Mouse (Mus musculus) heart, adult 9 months (tissue): ENCODE data around the gene Fitm1.
A peak's percentile ranks its signal among the peaks of the same experiment; 100 is the strongest.

ENCODE experiments used
- DNase-seq, 2 experiments: peaks; one replicate each; pipeline ENCODE4 v3.0.0; 2022; ENCODE audit warnings: low spot score in 2 of 2

Fitm1 gene

DNA sequence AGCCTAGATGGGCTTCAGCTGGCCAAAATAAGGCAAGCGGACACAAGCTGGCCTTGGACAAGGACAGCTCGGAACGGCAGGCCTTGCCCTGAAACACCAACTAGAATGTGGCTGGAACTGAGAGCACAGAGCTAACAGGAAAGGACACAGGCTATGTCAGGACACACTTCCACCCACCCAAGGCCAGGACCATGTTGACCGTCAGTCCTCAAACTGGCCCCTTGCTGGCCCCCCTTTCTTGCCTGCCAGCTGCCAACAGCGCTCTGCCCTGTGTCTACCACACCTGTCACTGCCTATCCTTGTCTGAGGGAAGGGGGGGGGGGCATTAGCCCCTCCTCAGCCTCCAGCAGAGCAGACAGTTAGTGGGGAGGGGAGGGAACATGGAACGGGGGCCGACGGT is at the start of gene Fitm1:
TSS of gene Fitm1 (plus strand) at position 316 of the 400 bp plus-strand sequence.
- DNase-seq = peak; percentile 70 to 73

DNA sequence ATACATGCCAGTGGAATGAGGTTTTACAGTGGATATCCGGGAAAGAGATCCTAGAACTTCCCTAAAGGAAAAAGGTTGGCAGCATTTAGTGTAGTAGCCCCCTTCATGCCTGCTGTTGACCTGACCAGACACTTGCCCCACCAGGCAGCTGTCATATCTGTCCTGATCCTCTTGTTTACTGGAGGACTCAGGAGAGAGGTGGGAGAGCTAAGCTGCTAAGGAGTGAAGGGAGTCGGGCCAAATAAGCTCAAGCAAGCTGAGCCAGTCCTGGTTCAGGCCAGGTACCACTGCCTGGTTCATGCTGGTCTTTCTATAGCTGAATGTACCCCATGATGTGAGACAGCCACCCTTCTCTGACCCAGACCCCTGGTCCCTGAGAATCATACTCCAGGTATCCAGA is 48.7 kb upstream of the Fitm1 start:
- DNase-seq = no peak

DNA sequence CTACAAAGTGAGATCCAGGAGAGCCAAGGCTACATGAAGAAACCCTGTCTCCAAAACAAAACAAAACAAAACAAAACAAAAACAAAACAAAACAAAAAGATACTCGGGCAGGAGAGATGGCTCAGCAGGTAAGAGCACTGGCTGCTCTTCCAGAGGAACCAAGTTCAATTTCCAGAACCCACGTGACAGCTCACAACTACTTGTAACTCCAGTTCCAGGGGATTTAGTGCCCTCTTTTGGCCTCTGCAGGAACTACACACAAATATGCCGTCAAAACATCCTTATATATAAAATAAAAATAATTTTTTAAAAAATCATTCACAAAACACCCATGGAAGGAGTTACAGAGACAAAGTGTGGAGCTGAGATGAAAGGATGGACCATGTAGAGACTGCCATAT is 47.5 kb upstream of the Fitm1 start:
- no peak for DNase-seq

DNA sequence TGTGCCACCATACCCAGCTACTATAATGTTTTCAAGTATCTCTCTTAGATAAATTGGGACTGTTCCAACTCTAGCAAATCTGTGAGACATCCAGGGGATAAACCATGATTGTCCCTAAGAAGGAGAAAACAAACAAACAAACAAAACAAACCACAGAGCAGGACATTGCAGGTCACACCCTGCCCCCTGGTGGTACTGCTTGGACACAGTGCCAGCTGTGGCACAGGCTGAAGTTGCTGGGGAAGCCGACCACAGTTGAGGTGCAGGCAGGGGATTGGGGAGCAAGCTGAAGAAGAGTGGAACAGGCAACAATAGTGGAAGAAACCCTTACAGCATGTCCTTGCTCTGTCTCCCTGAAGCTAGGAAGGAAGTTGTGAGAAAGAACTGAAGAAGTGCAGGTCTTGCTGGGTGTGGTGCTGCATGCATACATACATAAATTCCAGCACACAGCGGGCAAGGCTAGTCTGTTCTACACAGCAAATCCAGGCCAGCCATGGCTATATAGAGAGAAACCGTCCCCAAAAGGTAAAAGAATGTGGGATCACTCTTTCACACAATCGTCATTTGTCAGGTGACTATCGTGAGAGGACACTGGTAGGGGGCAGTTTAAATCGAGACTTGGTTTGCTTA is 39.2 kb upstream of the Fitm1 start:
- no peak for DNase-seq

DNA sequence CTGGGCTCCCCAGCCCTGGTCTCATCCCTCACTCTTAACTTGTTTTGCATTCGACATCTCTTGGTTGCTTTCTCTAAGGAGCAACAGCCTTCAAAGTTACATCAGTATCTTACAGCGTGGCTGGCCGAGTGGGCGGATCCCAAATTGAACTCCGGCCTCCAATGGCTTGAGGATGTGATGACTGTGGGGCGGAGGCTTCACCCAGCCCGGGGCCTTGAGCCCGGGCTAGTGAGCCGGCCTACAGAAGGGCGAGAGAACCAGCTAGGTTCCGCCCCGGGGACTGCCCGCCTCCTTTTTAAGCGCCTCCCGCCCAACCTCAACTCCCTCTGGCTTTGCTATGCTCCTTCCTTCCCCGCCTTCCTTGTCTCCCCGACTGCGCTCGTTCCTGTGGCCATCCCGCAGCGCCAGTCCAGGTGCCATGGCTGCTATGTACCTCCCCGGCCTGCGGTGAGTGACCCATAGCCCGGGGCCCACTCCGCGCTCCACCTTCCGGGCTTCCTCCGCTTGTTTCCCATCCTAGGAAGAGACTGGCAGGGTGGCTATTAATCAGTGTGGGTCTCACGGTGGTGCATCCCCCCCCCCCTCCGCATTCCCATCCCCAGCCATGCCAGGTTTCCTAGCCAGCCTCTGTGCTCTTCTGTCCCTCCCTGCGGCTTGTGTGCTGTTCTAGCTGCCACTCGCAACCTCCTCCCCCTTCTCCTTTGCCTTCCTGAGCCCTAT is 35.2 kb upstream of the Fitm1 start, which contains the start of gene Pck2:
TSS of gene Pck2 (plus strand) at position 200 of the 720 bp plus-strand sequence.
- peak; percentile 93 to 94 for DNase-seq

DNA sequence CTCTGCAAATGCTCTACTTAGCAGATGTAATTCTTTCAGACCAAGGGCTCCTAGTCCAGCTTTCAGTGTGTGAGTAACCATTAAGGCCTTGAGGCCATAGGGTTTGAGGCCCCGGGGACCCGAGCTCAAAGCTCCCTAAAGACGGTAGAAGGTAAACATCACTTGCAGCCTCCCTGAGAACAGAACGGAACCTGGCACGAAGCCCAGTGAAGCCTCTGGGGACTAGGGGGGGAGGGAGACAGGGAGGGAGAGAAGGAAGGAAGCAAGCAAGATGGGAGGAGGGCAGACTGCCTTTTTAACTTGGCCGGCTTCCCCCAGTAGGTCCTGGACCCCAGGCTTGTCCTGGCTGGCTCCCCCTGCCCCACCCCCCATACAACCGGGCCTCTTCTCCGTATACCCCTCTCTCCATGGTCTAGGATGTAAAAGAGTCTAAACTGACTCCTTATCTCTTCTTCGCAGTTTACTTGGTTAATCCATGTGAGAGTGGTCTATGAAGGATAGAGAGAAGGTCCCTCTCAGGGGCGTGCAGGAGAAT is 34.6 kb upstream of the Fitm1 start:
- DNase-seq = peak; percentile 82 to 84

DNA sequence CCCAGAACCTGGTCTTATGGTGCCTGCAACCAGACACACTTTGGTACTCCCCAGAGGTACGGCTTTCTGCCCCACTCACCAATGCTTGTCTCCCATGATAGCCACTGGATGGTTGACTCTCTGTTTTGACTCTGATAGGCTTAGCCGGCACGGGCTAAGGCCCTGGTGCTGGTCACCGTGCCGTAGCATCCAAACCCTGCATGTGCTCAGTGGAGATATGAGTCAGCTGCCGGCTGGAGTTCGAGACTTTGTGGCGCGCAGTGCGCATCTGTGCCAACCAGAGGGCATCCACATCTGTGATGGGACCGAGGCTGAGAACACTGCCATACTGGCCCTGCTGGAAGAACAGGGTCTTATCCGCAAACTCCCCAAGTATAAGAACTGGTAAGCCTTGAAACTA is 33.1 kb upstream of the Fitm1 start:
- DNase-seq = no peak

DNA sequence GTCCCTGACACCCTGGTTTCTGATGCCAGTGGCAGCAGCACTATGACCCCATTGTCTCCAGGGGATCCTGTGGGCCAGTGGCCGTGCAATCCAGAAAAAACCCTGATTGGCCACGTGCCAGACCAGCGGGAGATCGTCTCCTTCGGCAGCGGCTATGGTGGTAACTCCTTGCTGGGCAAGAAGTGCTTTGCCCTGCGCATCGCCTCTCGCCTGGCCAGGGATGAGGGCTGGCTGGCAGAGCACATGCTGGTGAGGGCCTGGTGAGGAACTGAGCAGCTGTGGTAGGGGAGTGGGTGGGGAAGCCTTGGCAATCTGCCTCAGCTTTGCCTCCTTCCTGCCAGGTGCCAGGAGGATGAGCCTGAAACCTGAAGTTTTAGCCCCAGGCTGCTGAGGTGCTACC is 31.1 kb upstream of the Fitm1 start:
- DNase-seq = no peak

DNA sequence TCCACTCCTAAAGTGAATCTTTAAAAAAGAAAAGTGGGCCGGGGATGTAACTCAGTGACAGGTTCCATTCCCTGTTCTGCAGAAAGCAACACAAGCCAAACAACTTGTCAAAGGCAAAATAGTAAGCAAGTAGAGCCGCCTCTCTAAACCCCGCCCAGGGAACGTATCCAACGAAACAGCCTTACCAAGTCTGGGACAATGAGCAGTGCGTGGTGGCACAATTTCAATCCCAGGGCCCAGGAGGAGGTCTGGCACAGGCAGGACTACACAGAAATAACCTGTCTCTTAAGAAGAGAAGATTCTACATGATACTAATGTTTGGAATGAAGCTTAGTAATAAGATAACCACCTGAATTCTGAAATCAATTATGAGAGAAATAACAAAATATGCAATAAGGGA is 25.2 kb upstream of the Fitm1 start:
- no peak for DNase-seq

DNA sequence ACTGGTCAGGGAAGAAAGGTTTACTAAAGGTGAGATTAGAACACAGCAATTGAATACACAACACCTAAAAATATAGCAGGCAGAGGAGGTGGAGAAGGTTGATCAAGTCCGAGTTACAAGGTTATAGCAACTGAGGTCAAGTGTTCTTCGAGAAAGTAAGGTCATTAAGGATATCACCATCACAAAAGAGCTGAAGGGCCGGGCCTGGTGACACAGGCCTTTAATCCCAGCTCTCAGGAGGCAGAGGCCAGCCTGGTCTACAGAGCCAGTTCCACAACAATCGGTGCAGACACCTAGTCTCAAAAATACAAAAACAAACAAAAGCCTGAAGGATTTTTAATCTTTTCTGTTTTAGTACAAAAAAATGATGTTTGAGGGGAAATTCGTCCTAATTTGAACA is 24.1 kb upstream of the Fitm1 start:
- DNase-seq = no peak

DNA sequence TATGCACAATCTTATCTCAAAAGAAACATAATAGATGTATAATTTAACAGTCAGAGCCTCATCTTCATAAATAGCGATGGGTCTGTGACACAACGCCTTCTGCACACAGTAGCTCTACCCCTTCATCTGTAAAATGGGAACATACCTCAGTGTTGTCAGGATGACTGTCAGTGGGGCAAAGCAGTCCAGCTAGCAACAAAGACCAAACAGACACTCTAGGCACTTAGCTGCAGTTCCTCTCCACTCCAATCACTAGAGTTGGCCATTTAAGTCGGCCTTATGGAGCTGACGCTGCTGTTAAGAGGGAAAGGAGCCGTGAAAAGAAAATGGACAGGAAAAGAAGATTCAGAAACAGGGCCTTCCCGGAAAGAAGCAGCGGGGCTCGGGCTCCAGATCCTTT is 23.6 kb upstream of the Fitm1 start:
- no peak for DNase-seq

DNA sequence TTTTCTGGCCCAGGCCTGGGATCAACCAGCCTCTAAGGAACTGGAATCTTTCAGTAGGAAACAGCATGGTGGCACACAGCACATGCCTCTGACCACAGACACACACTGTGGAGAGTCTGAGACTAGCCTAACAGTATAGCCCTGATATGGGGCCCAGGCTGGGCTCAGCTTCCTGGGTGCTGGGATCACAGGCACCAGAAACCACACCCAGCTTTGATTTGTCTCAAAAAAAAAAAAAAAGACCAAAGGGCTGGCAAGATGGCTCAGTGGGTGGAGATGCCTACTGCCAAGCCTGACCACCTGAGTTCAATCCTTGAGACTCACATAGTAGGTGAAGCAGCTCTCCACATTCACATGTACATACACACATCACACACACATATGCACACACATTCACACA is 20.8 kb upstream of the Fitm1 start:
- DNase-seq = no peak

DNA sequence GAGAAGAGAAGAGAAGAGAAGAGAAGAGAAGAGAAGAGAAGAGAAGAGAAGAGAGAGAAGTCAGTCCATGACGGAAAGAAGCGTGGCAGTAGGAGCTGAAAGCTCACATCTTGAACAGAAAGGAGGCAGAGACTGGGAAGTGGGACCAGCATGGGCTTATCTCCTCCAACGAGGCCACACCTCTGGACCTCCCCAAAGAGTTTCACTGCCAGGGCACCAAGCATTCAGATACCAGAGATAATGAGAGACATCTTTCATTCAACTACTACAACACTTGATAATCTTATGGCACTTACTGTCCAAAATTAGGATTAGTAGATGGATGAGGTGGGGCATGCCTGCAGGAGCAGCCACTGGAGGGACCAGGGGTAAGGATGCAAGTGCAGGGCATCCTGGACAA is 19.6 kb upstream of the Fitm1 start:
- DNase-seq = no peak

DNA sequence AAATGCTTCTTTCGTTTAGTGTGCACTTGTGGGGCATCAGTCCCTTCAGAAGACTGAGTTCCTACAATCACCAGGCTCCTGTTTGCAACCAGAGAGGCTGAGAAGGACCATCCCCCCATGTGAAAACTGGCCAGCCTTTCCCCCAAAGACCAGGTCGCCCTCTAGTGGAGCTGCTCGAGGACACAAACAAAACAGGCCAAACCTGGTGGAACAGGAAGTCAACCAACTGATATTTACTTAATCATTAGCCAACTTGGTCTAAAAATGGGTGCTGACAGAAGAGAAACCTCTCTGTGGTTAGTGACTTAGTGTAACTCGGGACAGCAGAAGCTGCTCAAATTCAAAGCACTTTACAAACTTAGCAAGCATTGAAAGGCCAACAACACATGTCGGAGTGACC is 18.4 kb upstream of the Fitm1 start:
- DNase-seq = peak; percentile 76 to 79

DNA sequence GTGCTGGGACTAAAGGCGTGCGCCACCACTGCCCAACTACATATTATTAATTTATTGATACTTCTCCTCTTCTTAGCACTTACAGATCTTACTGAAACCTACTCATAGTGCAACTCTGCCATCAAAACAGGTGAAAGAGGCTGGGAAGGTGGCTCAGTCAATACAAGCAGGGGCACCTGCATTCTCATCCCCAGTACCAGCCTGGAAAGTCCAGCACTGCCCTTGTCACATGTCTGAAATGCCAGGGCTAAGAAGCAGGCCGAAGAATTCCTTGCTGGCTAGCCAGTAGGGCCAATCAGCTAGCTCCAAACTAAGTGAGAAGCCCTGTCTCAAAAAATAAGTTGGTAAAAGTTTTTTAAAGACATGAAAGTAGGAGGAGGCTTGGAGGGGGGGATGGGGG is 17.8 kb upstream of the Fitm1 start:
- no peak for DNase-seq

DNA sequence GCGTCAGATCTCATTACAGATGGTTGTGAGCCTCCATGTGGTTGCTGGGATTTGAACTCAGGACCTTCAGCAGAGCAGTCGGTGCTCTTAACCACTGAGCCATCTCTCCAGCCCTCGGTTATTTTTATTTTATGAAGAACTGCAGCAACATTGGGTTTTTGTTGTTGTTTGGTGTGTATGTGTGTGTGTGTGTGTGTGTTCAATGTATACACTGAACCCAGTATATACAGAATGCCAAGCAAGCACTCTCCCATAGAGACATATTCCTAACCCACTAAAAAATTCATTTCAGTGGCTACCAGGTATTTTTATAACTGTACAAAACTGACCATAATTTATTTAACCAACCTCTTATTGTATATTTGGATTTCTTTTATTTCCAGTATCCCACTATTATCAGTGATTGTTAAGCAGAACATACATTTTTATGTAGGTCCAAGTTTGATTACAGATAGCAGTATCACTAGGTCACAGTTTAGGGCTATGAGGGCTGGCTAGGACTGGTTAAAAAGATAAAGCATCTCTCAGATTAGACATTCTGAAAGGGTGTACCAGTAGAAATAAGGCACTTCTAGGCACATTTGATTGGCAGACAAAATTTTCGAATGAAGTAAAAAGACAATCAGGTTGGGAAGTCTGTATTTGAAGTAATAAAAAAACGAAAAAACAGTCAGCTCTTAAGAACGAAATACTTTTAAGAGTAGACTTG is 16.5 kb upstream of the Fitm1 start:
- DNase-seq = no peak

DNA sequence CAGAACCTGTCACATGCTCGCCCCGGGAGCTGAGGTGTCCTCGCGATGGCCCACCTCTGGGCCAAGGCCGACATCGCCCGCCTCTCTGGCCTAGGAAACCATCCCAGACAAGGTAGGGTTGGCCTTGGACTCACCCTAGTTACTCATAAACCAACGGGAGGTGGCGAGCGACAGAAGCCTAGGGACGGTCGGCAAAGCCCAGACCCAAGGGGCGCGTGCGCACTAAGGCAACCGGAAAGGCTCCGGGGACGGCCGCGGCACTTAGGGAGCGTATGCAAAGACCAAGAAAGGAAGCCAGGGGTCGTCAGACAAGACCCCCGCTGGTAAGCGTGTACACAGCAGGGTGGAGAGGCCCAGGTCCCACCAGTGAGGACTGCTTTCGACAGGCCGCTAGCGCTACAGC is 15.6 kb upstream of the Fitm1 start, which contains the start of gene Dcaf11:
TSS of gene Dcaf11 (plus strand) at position 208 of the 403 bp plus-strand sequence.
- peak; percentile 91 to 93 for DNase-seq

DNA sequence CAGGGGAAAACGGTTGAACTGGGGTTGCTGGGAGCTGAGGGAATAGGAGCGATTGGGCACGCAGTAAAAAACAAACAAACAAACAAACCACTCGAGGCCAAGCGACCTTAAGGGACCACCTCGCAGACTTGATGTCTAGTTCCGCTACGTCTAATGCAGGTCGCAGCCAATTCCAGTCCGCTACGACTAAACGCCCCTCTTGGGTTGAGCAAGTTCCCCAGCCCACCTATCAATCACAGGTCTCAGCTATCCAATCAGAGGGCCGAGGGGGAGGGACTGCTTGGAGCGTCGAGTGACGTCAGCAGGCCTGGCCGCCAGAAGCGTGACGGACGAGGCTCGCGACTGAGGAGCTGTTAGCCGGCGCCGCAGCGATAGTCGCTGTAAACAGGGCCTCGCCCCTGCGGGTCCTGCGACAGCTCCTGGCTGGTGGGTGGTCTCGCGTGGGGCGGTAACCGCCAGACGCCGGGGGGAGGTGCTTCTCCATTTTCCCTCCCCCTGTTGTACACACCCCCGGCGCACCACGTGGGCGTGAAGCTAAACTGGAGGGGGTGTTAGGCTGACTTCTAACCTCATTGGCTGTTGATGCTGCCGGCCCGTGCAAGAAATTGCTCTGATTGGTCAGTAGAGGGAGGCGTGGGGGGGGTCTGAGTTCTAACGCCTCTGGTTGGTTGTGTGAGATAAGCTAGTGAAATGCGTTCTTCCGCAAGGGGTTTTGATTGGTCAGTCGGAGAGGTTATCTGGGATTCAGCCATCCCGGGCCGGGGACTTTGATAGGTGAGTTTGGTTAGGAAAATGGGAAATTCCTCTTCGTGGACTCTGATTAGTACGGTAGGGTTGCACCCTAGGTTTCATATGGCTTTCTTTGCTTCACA is 15.0 kb upstream of the Fitm1 start, which contains the start of gene A730061H03Rik:
TSS of gene A730061H03Rik (minus strand) at position 205 of the 872 bp plus-strand sequence.
- DNase-seq = peak; percentile 98 to 99

DNA sequence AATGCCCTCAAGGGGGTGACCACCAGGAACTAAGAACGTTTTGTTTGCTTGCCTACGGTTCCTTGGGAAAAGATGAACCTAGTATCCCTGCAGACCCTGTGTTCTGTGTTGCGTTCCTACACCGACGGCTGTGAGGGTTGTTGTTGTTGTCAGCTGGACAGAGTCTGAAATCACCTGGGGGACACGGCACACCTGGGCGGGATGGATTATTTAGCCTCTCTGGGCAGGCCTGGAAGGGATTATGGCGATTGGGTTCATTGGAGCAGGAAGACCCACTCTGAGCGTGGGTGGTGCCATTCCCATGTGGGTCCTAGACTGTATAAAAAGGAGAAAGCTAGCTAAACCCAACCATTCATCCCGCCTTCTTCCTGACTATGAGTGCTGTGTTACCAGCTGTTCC is 13.6 kb upstream of the Fitm1 start:
- DNase-seq = no peak

DNA sequence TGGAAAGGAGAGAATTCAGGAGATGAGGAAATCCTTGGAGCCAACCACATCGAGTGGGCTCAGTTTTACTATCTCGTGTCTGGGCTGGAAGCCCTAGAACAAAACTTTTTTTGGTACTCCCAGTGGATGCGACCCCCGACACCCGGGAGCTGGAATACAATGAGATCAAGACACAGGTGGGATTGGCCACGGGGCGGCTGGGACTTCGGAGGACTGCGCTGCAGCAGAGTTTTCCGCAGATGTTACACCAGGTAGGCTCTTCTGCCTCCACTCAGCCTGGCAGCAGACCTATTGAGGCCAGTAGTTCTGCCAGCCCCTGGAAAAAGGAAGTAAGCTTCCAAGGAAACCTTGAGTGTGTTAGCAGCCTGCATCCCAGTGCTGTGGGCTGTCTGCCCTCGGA is 12.2 kb upstream of the Fitm1 start:
- no peak for DNase-seq

DNA sequence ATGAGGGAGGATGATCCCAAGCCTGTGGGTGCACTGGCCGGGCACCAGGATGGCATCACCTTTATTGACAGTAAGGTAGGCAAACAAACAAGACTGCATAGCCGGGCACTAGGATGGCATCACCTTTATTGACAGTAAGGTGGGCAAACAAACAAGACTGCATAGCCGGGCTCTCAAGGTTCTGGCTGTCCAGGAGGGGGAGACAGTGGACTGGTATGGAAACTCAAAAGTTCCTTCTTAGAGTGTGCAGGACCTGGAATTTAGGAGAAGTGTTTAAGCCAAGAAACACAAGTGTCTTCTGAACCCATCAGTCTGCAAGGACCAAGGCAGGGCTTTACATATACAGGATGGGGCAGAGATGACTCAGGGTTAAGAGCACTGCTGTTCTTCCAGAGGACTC is 9.7 kb upstream of the Fitm1 start:
- no peak for DNase-seq

DNA sequence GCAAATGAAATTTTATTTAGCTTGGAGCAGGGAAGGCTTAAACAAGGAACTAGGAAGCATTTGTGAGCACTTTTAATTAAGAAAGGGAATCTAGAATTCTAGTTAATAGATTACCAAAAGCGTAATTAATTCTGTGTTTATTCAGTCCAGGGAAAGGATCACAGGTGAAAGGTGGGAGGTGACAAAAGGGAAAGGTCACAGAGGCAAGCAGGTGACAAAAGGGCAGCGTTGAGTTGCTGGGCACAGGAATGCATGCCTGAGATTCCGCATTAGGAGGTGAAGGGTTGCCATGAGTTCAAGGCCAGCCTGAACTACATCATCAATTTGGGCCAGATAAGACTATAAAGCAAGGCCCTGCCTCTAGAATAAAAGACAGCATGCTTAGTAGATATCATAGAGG is 7.9 kb upstream of the Fitm1 start:
- DNase-seq = no peak
